Mouse (Mus musculus) kidney, postnatal 0 days (tissue): ENCODE measurements around the gene Fcgrt. TPM values are rescaled to one million over a fixed set of nuclear protein-coding genes. Genes with fewer than 3 reads are reported as not detected.
A peak's percentile ranks its signal among the peaks of the same experiment; 100 is the strongest.

Experiments
- ATAC-seq: fragments of 200-750 bp; cut with Nextera tagmentation; replicated peaks from 2 replicates; pipeline ENCODE4 v1.8.0; 2017; ENCODE audit warnings: low read depth, moderate number of reproducible peaks, moderate TSS enrichment, moderate library complexity; ENCODE audit not compliant: low FRiP score
- DNase-seq: peaks from one replicate; pipeline ENCODE4 v3.0.0-alpha.2; 2016; ENCODE audit warnings: low spot score
- H3K27ac ChIP-seq: fragments of 300-500 bp; sonication (generic); 2 replicates; pipeline ENCODE4 v1.5.1; 2014; ENCODE audit warnings: mild to moderate bottlenecking
- H3K27me3 ChIP-seq: fragments of 300-500 bp; sonication (generic); 2 replicates; pipeline ENCODE4 v1.6.1; 2014; ENCODE audit warnings: low read length, mixed read lengths; ENCODE audit not compliant: insufficient read depth
- H3K36me3 ChIP-seq: fragments of 300-500 bp; sonication (generic); 2 replicates; pipeline ENCODE4 v1.6.1; 2014; ENCODE audit warnings: low read length, mixed read lengths; ENCODE audit not compliant: insufficient read depth
- H3K4me1 ChIP-seq: fragments of 300-500 bp; sonication (generic); replicated peaks from 2 replicates; pipeline ENCODE4 v1.6.1; 2014; ENCODE audit warnings: antibody characterized with exemption, low read length, mixed read lengths; ENCODE audit not compliant: insufficient read depth
- H3K4me2 ChIP-seq: fragments of 300-500 bp; sonication (generic); 2 replicates; pipeline ENCODE4 v1.6.1; 2014; ENCODE audit warnings: mild to moderate bottlenecking, low read length, moderate library complexity, mixed read lengths
- H3K4me3 ChIP-seq: fragments of 300-500 bp; sonication (generic); replicated peaks from 2 replicates; pipeline ENCODE4 v1.5.1; 2014; ENCODE audit warnings: low read depth, low read length
- H3K9ac ChIP-seq: fragments of 300-500 bp; sonication (generic); 2 replicates; pipeline ENCODE4 v1.6.1; 2014; ENCODE audit warnings: low read depth, low read length
- H3K9me3 ChIP-seq: fragments of 300-500 bp; sonication (generic); replicated peaks from 2 replicates; pipeline ENCODE4 v1.6.1; 2016; ENCODE audit warnings: low read length, inconsistent platforms, mixed read lengths
- CTCF ChIP-seq: IDR thresholded peaks from 2 replicates; pipeline ENCODE4 v1.5.1; 2016; ENCODE audit warnings: antibody characterized with exemption, low read depth, mild to moderate bottlenecking, moderate library complexity
- WGBS: fragments of 180-500 bp; shearing (Covaris S2); extraction: QIAGEN DNeasy Blood & Tissue Kit; methylation state at CpG from one replicate; pipeline ENCODE4 v1.1.7; 2014; 5-methylcytosine and 5-hydroxymethylcytosine counted together
- polyA plus RNA-seq: library from polyadenylated mRNA; unstranded; fragments of >200 nt; fragmentation: Nextera tagmentation; extraction: Ambion mirVana; gene quantifications from 2 replicates; pipeline ENCODE4 v1.2.1, GENCODE M21; 2015

Fcgrt gene
- polyA plus RNA-seq, 1 experiment from 2014 or later: 145 TPM

GRCm38 (mm10) chr7:45093516-45093905 is 10.1 kb downstream of the Fcgrt start:
- Histone ChIP-seq H3K4me3 (no peak overlapping the region), H3K27ac (peak overlapping the region; percentile 72), H3K4me2 (peak overlapping the region; percentile 5; the same call in 1 of the 2 replicates), H3K4me1 (0 out of 2 replicates have a peak, but pooled peaks cover 9% of the 10 kb centered on the region), H3K27me3 (no peaks in the 10 kb centered on the region), H3K9ac (no peak overlapping the region), H3K36me3 (no peaks in the 10 kb centered on the region), H3K9me3 (no peaks in the 10 kb centered on the region)
- DNase-seq (peak; percentile 66), ATAC-seq (no peak)
- 24% methylated on average over 18 of the region's 18 CpGs for WGBS
- TF ChIP-seq CTCF: no peak

GRCm38 (mm10) chr7:45092828-45093515 is 10.7 kb downstream of the Fcgrt start:
- Histone ChIP-seq H3K9me3 (no peaks in the 10 kb centered on the region), H3K4me1 (0 out of 2 replicates have a peak, but pooled peaks cover 9% of the 10 kb centered on the region), H3K4me3 (no peak overlapping the region), H3K27ac (peak overlapping the region; percentile 57), H3K9ac (no peak overlapping the region), H3K4me2 (no peak overlapping the region), H3K27me3 (no peaks in the 10 kb centered on the region), H3K36me3 (peaks cover under 1% of the 10 kb centered on the region; the same call in 1 of the 2 replicates)
- DNase-seq (no peak), ATAC-seq (no peak)
- WGBS: 31% methylated on average over 12 of the region's 12 CpGs
- no peak for TF ChIP-seq CTCF

DNA sequence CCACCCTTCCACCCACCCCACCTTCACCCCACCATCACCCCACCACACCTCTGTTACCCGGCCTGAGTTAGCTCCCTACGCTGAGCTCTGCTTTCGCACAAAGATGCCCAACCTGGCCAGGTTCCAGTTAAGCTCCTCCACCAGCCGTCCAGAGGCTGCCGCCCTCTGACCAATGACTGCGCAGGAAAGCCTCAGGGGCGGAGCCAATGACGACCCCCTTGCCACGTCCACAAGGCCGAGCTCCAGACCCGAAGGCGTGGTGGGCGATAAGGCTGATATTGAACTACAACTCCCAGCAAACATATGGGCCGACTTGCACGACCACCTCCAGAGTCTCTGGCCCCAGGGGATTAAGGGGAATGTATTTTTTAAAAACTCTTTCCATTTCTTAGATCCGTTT is 11.6 kb downstream of the Fcgrt start, which contains the start of gene Rcn3:
Rcn3 (minus strand) TSS at position 174 of the 400 bp plus-strand sequence.
- no peaks in the 10 kb centered on the region for H3K9me3 ChIP-seq
- no peak for TF ChIP-seq CTCF
- under 1% methylated on average over 16 of the region's 16 CpGs for WGBS
- ATAC-seq: peak; percentile 86
- H3K36me3 ChIP-seq: peaks cover 9% of the 10 kb centered on the region; the same call in 1 of the 2 replicates
- peak within 1 kb of the TSS; percentile 51 for H3K4me3 ChIP-seq
- H3K27ac ChIP-seq: peak within 1 kb of the TSS; percentile 84
- DNase-seq: peak; percentile 99
- peak within 1 kb of the TSS; percentile 71 for H3K4me2 ChIP-seq
- no peaks in the 10 kb centered on the region for H3K27me3 ChIP-seq
- H3K4me1 ChIP-seq: 0 out of 2 replicates have a peak, but pooled peaks cover 9% of the 10 kb centered on the region
- peak within 1 kb of the TSS; percentile 74 for H3K9ac ChIP-seq

DNA sequence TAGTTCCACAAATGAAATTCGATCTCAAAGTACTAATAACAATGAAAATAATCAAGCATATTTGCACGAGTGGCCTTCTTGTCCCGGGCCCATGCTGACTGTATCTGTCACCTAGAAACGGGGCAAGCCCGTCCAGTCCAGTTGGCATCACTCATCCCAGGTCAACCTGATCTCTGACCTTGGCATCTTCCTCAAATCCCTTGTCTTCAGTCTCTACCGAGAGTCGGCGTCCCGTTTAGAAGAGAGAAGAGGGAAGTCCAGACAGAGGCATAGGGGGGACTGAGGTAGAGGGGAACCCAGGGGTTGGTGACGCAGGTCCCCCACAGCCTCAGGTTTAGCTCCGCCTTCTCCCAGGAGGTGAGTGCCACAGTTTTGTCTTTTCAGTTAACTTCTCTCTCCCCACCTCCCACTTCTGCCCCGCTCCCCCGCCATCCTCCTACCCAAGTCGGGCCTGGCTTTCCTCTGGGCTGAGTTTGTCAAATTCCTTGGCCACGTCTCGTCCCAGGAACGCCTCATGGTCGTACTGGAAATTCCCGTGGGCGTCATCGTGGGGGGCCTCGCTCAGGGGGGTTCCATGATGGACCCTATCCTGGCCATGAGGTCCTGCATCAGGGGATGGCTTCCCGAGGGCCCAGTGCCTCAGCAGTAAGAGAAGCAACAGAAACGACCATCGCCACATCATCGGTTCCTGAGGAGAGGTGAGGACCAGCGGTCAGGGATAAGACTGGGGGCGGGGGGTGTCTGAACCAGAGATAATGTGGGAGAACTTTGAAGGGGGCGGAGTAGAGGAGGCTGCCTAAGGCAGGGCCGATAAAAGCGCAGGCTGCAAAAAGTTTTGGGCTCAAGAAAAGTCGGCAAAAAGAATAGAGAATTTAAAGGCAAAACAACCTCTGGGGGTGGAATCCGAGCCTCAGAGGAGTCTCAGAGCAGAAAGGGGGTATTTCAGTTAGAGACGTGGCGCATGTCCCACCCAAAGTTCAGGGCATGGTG is 12.4 kb downstream of the Fcgrt start:
- WGBS: 8% methylated on average over 35 of the region's 35 CpGs
- TF ChIP-seq CTCF: no peak
- H3K4me1 ChIP-seq: 0 out of 2 replicates have a peak, but pooled peaks cover 9% of the 10 kb centered on the region
- peaks cover 13% of the 10 kb centered on the region for H3K36me3 ChIP-seq
- H3K4me3 ChIP-seq: peak overlapping the region; percentile 51
- peak overlapping the region; percentile 71 for H3K4me2 ChIP-seq
- DNase-seq (peak; percentile 80), ATAC-seq (peak; percentile 66; the same call in 1 of the 2 replicates)
- no peaks in the 10 kb centered on the region for H3K9me3 ChIP-seq
- no peaks in the 10 kb centered on the region for H3K27me3 ChIP-seq
- H3K27ac ChIP-seq: peak overlapping the region; percentile 84
- peak overlapping the region; percentile 74 for H3K9ac ChIP-seq

DNA sequence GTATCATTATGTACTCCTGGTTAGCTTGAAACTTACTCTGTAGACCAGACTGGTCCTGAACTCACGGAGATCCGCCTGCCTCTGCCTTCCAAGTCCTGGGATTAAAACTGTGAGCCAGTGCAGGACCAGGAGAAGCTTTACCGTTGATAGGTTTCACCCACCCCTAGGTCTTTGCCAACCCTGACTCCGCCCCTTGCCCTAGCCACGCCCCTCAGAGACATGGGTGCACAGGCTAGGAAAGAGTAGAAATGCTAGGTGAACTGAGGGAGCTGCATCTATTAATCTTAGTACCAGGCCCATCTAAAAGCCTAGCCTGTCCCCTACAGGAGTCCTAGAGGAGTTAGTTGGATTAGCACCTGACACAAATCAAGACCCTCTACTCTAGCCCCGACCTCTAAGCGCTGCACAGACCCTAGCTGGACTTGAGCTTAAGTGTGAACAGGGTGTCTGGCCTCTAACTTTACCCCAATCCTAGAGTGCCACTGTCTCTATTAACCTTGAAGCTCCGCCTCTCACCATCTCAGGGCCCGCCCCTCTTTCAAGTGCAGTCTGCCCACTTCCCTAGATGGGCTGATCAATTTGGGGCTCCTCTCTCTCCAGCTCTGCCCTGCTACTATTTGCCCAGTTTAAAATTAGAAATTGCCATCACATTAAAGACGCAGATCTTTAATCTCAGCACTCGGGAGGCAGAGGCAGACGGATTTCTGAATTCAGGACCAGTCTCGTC is 13.2 kb downstream of the Fcgrt start:
- Histone ChIP-seq H3K4me2 (peak overlapping the region; percentile 71), H3K27ac (peak overlapping the region; percentile 84; the same call in 1 of the 2 replicates), H3K9me3 (no peaks in the 10 kb centered on the region), H3K4me1 (0 out of 2 replicates have a peak, but pooled peaks cover 9% of the 10 kb centered on the region), H3K9ac (no peak overlapping the region; the same call in 1 of the 2 replicates), H3K4me3 (peak overlapping the region; percentile 51), H3K36me3 (peaks cover 18% of the 10 kb centered on the region), H3K27me3 (no peaks in the 10 kb centered on the region)
- ATAC-seq (no peak), DNase-seq (no peak)
- no peak for TF ChIP-seq CTCF
- WGBS: 74% methylated on average over 13 of the region's 13 CpGs
